Mouse (Mus musculus) WW6 (cell line): ENCODE results near the gene Sergef.
A peak's percentile ranks its signal among the peaks of the same experiment; 100 is the strongest.

Source experiments
- DNase-seq: peaks from one replicate; pipeline ENCODE4 v3.0.0-alpha.2; 2013; ENCODE audit warnings: low read depth, low spot score

Sergef gene

DNA sequence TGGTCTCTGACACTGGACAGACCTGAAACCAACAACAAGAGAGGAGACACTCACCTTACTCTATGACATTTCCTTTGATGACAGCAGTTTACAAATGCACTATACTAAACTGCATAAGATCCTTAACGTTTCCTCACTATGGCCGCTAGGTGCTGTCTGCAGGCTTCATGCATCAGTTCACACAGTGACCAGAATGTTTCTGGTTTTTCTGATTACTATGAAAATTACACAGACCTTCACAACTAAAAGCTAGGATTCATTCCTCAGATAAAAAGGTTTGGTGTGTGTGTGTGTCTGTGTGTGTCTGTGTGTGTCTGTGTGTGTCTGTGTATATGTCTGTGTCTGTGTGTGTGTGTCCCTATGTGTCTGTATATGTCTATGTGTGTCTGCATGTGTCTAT lies 63.7 kb downstream of the Sergef start:
- DNase-seq: no peak

DNA sequence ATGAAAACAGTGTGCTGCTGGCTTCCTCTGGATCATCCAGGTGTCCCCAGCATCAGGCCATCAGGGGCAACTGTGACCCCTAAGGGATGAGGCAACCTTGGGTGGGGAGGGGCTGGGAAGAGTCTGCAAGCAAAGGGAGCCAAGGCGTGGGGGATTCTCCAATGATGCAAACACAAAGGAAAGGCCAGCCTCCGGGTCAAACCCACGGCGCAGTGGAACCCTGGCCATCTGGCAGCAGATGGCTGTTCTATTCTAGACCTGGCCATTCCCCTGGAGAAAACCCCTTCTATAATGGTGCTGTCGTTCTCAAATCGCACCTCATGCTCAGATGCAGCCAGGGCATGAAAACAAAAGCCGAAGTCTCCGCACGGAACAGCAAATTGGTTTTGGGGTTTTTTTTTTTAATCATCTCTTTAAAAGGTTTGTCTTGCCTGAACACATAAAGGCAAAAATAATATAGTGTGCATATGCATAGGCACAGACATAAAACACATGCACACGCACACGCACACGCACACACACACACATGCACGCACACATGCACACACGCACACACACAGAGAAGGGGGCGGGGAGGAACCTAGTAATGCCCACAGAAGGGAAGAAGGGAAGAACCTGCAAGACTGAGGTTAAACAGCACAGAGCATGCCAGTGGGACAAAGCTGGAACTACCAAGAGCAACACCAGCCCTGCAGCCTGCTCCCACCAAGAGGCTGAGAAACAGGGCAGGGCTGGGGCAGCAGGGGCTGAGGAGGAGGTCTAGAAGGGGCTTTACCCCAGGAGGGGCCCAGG lies 66.6 kb downstream of the Sergef start:
- no peak for DNase-seq

DNA sequence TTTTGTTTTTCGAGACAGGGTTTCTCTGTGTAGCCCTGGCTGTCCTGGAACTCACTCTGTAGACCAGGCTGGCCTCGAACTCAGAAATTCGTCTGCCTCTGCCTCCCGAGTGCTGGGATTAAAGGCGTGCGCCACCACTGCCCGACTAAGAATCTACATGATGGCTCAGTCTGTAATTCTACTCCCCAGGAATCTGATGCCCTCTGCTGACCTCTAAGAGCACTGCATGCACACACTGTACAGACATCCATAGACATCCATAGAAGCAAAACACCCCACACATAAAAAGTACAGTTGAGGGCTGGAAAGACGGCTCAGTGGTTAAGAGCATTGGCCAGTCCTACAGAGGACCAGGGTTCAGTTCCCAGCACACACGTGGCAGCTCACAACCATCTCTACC lies 70.1 kb downstream of the Sergef start:
- peak; percentile 20 for DNase-seq

DNA sequence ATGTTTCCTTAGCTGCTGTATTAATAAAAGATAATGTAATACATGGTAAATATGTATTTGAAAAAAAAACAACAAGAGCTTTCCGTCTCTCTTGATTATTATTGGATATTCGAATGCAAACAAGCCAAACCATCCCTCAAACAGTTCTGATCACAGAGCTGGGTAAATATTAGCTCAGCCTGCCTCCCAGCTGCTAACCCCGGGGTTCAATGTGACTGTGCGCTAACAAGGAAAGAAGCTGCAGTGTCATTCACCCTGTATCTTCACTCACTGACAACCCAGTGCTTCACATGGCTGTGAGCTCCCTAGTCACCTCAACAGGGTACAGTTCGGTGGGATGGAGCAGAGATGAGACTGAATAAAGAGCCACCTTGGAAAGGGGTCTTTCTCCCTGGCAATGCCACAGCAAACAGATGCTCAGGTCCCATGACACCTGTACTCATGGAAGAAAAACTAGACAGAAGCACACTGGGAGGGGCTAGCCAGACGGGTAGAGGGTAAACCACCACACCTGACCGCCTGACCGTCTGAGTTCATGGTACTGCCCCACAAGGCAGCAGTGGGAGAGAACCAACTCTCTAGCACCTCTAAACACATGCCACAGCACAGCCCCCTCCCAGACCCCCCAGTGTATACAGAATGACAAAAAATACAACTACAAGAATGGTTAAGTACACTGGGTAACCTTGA lies 73.1 kb downstream of the Sergef start:
- no peak for DNase-seq

DNA sequence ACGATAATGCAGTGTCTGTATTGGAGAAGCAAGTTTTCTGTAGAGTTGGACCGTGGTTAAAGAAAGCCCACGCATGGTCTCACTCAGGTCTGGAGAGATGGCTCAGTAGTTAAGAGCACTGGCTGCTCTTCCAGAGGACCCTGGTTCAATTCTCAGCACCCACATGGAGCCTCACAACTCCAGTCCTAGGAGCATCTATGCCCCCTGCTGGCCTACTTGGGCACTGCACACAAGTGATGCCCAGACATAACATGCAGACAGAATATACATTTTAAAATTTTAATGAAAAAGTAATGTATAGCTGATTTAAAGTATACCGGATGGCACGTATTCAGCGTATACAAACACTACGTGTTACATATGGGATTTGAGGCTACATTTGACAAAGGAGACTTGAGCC lies 74.2 kb downstream of the Sergef start:
- DNase-seq: no peak

DNA sequence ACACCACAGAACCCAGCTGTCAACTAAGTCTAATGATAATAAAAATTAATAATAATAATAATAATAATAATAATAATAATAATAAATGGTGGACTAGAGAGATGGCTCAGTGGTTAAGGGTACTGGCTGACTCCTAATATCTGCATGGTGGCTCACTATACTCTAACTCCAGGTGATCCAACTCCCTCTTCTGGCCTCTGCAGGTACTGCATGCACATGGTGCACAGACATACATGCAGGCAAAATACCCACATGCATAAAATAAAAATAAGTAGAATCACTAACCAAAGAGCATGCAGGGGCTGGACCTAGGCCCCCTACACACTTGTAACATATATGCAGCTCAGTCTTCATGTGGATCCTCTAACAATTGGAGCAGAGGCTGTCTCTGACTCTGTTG lies 75.8 kb downstream of the Sergef start:
- no peak for DNase-seq

DNA sequence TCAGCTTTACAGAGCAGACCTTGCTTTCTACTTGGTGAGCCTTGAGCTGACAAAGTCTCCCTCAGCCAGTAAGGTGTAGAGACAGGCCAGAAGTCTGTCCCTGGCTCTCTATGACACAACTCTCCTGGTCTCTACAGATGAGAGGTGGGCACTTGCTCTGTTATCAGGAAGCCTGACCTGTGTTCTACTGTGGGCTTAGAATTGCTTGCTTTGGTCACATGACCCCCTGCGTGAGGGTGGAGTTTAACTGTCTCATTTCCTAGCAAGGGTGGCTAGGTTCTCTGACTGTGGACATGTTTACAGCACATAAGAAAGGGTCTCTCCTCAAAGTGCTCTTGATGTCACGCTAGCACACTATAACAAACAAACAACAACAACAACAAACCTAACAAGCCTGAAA lies 79.5 kb downstream of the Sergef start:
- no peak for DNase-seq

DNA sequence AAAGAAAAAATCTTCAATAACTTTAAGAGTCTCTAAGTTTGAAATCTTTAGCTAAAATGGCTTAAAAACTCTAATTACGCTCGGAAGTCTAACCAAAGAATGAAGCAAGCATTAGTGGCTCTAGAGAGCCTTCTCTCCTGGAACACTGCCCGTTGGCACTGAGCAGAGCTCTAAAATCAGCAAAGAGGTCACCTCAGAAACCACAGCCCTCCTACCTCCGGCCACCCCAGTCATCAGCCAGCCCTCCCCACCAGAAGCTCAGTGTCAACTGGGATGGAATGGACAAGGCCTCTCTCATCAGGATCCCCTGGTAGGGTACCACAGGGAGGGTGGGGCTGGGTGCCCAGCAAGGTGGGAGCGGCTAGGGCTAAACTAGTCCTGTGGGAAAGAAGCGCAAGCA lies 80.0 kb downstream of the Sergef start:
- DNase-seq: no peak

DNA sequence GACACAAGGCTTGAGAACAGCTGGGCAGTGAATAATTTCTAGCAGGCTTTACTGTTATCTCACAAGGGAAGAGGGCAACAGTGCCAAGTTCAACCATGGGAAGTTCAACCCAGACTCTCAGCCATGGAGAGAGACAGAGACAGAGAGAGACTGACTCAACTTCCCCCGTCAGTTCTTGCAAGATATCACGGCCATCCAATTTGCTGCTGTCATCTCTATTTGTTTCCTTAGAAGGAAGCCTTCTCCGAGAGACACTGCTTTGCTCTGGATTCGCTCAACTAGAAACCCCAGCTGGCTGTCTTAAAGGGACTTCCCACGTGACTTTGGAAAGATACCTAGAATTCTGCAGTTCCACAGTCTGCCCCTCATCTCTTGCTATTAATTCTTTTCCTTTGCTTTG lies 80.6 kb downstream of the Sergef start:
- DNase-seq: no peak

DNA sequence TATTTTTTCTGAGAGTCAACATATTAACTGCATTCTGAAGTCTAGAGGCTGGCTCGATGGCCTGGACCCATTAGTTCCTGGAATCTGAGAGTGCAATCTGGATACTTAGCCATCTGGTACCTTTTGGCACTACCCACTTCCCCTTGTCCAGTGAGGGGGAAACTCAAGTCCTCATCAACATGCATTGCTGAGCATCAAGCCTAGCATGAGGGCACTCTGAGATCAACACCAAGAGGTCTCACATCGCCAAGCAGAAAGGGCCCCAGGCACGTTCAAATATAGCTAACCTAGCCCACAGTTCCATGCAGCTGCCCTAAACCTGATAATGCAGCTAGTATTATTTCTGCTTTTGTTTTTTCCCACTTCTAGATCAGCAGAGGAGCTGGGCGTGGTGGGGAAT lies 81.6 kb downstream of the Sergef start:
- DNase-seq: no peak

DNA sequence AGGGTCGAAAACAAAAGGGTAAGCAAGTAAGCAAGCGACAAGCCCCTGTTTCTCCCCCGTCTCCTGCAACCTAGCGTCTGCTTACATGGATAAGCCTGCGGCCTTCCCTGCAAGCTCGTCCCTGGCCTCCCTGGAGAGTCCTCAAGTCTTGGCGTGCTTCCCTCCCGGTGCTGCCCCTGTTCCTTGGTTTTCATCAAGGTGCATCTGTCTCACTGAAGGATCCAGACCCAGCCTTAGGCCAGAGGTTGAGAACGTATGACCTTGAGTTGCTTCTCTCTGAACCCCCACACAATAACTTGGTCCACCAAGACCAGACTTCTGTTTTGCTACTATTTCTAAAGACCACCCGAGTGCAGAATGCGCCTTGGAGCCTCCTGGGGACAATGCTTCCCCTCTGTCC lies 82.2 kb downstream of the Sergef start:
- DNase-seq: no peak

DNA sequence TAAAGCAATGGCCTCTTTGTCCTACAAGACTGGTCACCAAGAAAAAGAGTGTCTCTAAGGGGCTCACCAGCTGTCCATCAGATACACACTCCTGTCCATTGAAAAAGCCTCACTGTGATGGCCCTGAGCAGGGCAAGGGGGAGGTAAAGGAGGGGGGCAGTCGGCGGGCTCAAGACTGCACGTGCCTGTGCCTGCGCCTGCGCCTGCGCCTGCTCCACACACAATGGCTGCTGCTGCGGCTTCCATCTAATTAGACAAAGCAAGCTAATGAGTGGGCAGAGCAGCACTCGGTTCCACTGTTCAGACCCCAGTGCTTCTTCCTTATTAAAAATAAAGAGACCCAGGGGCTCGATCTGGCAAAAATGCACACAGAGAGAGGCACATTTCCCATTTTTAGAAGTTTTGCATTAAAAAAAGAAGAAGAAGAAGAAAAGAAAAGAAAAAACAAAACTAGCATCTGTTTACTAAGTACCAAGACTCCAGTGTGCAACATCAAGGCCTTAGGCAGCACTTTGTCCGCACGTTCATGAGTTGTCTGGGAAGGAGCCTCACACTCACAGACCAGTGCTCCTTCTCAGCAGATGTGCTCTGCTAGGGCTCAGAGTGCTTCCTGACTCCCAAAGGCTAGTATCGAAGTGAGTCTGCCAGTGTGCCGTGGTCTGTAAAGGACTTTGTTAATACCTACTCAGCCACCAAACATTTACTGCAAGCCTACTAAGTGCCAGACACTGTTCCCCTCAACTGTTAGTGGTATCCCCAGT lies 83.1 kb downstream of the Sergef start:
- DNase-seq: no peak

DNA sequence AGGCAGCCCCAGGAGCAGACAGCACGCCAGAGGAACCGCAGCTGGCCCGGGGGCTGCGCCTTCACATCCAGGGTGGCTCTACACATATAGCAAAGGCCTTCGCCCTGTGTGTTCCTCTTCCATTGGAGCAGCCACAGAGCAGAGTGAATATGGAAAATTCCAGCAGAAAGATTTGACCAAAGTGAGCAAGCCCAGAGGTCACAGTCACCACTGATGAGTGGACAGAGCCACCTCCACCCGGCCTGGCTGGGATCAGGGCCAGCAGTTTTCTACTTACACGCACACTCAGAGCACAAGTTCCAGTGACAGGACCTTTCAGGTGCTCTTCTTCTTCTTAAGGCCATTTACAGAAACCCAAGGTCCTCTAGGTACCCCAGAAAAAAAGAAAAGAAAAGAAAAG lies 83.9 kb downstream of the Sergef start:
- no peak for DNase-seq

DNA sequence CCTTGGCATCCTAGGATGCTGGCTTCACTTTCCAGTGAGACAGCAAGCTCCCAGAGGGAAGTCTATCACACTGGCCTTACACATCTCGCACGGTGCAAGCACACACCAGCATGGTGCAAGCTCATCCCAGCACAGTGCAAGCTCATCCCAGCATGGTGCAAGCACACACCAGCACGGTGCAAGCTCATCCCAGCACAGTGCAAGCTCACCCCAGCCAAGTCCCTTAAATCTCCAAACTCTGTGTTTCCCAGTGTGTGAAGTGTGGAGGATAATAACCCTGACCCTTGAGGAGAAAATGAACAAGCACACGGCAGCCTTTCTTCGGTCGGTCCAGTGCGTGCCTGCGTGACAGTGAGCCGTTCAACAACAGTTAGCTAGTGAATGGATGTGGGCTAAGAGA lies 84.8 kb downstream of the Sergef start:
- no peak for DNase-seq

DNA sequence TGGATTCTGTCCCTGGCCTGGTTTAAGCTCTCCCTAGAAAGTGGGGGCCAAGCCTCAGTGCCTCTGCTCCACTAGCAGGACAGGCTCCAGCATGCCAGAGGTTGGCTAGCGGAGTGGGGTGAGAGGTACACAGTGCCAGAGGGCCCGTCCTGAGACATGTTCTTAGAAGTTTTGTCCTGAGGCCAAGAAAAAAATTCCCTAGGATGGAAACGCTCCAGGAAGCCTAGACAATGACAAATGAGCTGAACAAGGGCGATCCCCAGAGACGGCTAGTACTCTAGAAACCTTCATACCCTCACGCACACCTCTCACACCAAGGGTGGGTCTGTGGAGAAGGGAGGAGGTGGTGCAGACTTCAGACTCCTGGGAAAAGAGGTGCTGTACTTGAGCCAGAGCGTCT lies 85.6 kb downstream of the Sergef start:
- no peak for DNase-seq

DNA sequence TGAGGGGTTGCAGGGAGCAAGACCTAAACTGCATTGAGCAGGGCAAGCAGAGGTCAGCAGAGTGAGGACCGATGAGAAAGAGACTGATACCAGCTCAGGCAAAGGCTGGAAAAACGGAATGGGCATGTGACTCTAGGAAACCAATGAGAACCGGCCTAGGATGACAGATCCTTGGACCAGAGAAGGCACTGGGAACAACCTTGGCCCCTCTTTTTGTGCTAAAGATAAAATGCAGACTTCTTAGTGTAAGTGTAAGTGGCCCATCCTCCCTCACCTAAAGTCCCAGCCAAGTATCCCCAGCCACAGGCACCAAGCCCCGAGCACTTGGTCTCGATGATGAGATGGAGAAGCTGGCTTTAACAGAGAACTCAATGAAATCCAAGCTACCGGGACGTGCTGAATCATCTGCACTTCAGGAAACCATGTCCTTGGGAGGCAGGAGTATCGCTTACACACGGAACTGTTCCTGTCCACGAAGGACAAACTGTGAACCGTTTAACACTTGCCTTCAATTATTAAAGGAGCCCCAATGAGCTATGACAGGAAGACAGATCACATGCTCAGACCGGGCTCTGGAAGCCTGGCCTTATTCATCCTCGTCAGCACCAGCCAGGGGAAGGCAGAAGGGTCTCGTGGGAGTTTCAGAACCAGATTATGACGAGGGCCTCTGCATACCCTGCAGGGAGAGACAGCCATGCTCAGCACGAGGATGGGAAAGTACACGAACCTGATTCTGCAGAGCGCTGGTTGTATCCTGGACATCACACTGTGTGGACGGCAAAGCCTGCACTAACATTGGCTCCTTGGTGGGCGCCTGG lies 87.5 kb downstream of the Sergef start:
- DNase-seq: no peak

DNA sequence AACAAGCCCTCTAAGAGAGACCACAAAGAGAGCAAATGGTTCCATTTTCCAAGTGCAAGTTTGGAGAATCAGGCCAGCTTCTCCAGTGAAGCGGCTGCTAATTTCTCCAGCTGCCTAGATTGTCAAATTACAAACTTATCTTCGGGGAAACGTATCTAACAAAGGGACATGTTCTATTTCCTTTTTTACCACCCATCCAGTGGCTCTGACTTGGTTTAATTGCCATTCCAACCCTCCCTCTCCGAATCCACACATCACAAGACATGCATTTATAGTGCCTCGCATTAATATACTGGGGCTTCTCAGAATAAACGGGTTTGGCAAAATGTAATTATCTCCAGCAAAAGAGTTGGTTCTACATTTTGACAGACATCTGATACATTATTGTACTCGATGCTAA lies 88.4 kb downstream of the Sergef start:
- DNase-seq: no peak

DNA sequence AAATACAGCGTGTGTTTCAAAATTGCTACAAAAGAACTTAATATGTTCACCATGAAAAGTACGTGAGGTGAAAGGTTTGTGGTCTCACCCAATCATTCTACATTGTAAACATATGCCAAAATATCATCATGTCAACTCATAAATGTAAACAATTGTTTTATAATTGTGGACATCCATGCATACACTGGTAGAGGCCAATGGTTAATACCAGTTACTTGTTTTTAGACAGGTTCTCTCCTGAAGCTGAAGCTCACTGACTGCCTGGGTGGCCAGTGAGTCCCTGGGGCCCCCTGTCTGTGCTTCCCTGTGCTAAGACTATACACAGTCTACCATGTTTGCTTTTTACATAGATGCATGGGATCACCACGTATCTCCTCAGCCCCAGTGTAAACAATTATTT lies 91.5 kb downstream of the Sergef start:
- DNase-seq: no peak

DNA sequence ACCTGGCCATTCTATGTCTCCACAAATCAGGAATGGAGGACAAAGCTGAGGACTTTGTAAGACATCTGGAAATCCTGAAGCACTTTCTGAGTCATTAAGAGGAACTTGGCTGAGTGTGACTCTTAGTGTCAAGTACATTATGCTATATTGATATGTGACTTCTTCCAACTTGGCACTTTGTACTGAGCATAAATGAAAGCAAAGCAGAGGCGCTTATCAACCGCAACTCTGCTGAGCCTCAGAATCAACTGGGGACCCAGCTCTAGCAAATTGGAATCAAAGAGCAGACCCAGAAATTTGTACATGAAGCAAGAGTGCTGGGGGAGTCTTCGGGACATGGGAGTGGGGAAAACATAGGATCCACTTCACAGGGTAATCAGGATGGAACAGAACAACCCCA lies 92.0 kb downstream of the Sergef start:
- DNase-seq: no peak

DNA sequence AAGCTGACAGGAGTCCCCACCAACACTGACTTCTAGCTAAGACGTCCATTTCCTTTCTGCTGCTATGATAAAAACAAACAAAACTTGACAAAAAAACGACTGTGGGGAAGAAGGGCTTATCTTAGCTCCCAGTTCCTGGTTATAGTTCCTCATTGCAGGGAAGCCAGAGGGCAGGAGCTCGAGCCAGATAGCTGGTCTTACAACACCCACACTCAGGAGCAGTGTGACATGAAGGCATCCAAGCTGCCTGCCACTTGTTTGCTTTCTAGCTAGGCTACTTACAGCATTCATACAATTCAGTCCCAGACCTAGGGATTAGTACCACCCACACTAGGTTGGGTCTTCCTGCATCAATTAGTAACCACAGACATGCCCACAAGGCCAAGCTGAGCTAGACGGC lies 93.1 kb downstream of the Sergef start:
- DNase-seq: no peak

DNA sequence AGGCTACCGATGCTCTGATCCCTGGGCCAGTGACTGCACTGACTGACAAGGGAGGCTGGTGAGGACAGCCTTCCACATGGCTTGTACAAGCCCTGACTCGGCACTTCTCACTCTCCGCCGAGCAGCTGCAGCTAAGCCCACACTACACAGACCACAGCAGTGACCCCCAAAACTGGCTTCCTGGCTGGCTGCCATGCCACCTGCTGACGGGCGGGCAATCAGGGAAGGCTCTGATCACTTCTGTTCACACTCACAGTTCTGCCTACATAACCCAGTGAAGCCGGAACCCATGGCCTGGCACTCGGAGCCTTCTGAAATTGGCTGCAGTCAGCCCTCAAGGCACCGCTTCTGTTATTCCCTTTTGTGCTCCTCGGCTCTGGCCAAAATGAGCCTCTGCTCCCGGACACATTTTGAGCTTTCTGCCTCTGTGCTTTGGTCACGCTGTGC lies 95.4 kb downstream of the Sergef start:
- DNase-seq: no peak

DNA sequence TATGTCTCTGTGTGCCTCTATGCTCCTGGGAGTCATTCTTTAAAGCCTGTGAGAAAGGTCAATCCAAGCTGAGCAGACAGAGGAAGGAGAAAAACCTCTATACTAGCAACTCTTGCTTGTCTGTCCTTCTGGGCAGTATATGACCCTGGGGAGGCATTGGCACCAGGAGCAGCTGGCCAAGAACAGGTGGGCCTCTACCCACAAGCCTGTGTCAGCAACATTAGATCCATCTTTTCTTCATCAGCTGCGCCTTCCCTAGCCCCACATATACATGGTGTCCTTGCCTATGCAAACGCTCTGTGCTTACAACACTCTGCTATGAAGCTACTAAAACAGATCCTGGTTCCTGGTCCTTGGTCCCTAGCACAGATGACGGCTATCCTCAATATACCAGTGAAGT lies 97.5 kb downstream of the Sergef start:
- no peak for DNase-seq
